Mouse (Mus musculus): Measurements from ENCODE around the gene Bhmt2.

The Bhmt2 gene

DNA sequence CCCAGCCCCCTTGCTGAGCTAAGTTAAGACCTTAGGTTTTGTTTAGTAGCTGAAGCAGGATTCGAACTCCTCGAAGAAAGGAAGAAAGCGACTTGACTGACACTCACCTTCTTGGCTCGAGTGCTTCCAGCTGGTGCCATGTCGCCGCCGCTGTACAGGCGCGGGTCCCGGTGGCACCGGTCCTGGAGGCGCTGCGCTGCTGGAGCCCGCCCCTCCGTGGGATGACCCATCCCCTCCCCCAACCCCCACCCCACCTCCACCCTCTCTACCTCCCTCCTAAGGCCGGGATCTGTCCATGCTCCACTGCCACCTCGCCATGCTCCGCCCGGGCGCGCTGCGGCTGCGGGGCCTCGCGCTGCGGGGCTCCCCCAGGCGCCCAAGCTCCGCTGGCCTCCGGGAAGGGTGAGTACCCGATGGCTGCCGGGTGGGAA is at the start of gene Bhmt2, which contains the start of gene Dmgdh:
Gene Bhmt2, minus strand, starts transcription at position 172 of the 431 bp plus-strand sequence.
Gene Dmgdh, plus strand, starts transcription at position 303 of the 431 bp plus-strand sequence.
- DNase-seq (ENCODE audit: low spot score in 2 of 2) = no peak

DNA sequence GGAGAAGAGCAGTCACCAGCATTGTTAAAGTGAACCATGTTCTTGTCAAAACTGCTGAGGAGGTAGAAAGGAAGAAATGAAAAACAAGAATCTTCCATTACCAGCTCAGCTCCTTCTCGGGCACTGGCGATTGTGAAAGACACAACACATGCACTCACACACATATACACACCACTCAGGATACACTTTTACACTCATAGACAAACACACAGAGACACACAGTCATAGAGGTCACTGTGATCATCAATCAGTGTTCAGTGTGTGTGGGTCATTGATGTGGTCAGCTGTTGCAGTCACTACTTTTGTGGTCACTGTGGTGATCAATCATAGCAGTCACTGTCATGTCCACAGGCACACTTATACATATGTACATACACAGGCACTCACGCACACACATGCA is 49.4 kb upstream of the Bhmt2 start:
- DNase-seq (ENCODE audit: low spot score in 2 of 2) = no peak

DNA sequence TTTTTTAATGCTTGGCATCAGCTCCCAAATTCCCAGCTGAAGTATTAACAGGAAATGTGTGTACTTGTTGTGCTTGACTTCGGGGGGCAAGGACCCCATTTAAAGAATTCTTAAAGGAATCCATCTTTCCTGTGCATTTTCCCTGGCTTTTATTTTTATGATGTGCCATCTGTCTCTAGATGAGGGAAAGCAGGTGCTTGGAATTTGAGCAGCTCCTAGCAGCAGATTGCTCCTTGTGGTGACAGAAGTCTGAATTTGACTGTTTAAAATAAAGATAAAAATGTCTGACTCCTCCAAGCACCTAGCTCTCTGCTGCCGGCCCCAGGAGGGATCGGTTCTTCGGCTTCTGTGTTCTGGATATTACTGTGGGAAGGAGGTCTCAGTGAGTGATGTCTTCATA is 47.8 kb upstream of the Bhmt2 start:
- DNase-seq (ENCODE audit: low spot score in 2 of 2) = no peak

DNA sequence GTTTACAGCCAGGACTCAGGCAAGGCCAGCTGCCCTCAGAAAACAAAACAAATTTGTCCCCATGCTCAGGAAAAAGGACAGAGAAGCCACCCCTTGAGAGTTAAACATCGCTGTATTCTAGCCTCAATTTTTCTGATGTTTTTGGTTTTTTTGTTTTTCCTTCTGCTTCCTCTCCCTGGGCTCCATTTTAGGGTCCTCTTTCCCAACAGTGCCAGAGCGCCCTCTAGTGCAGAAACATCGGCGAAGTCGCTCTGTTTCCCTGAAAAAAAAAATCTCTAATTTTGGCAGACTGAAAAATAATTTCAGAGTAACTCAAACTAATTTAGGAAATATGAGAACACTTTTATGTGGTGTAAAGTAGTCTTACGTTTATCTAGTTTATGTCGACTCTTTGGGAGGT is 44.8 kb upstream of the Bhmt2 start:
- peak; percentile 24 to 45 for DNase-seq (ENCODE audit: low spot score in 2 of 2)

DNA sequence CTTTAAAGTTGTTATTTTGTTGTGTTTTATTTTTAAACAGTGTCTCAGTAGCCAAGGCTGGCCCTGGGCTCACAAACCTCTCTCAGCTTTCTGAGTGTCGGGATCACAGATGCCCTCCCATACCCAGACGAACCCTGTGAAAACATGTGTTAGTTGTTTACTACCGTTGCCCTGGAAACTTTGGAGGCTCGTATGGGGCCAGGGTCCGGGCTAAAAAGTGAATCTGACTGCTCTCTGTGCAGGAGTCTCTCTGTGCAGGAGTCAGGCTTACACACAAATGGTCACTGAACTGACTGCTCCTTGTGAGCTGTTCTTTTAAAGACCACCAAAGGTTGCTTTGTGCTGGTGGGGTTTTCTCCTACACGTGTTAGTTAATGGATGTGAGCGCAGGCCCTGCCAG is 43.0 kb upstream of the Bhmt2 start:
- DNase-seq (ENCODE audit: low spot score in 2 of 2) = no peak

DNA sequence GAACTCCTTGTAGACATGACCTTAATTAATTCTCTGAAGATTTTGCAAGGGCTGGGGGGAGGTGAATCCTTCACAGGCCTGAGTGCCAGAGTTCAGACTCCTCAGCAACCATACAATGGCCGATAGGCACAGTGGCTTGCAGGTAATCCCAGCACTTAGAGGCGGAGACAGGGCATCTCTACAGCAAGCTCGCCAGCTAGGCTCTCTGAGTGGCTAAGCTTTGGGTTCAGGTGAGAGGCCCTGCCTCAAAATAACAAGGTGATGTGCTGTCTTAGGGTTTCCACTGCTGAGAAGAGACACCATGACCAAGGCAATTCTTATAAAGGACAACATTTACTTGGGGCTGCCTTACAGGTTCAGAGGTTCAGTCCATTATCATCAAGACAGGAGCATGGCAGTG is 39.7 kb upstream of the Bhmt2 start:
- no peak for DNase-seq (ENCODE audit: low spot score in 2 of 2)

DNA sequence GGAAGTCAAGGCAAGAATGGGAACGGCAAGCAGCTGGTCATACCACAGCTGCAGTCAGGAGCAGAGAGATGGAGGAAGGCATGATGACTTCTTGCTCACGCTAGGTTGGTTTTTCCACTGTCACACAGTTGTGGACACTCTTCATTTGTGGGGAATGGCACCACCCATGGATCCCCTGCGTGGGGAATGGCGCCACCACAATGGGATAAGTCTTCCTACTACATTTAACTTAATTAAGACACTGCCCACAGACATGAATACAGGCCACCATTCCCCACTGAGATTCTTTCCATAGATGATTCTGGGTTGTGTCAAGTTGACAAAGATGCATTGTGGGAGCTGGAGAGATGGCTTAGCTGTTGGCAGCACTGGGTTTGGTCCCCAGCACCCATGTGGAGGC is 38.3 kb upstream of the Bhmt2 start:
- DNase-seq (ENCODE audit: low spot score in 2 of 2) = no peak

DNA sequence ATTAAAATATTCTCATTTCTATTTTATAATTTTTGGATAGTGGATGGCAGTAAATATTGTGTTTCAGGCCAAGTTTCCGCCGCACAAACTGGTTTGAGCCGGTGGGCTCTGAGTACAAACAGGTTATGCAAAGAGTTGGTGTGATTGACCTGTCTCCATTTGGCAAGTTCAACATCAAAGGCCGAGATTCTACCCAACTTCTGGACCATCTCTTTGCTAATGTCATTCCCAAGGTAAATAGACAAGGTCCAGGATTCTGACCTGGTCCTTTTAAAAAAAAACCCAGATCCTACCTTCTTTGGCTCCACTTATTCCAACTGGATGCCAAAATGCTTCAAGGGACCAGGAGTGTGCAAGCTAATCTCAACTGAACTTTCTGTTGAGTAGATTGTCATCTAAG is 37.1 kb upstream of the Bhmt2 start:
- DNase-seq (ENCODE audit: low spot score in 2 of 2) = no peak

DNA sequence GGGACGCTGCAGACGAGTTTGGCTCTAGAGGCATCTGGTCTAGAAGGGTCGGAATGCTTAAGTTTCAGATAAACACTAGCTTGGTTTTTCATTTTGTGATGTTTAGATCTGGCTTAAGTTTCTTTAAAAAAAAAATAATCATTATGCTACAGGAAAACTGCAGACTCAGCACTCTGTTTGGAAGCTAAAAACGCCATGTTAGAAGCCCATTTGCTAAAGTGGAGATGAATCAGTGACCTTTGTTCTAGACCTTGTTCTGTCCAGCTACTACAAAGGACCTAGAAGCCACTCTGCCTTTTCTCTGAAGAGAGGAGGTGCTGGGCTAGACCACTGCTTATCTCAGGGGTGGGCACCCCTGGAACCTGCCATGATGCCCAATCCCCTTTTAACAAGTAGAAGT is 36.2 kb upstream of the Bhmt2 start:
- DNase-seq (ENCODE audit: low spot score in 2 of 2) = no peak

DNA sequence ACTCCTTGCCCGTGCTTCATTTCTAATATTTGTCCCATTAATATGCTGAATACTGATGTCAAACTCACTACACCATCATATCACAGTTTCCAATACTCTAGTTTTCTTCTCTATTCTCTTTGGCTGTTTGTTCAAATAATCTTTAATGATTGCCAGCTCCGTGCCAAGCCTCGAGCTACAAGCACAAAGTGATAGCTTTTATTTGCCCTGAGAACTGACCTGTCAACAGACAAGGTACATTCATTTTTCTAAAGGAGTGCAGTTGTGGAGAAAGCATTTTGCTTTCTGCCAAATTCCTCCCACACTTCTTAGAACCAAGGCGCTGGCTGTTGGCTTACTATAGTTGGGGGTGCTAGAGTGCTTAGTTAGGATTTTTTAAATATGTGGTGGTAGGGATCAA is 33.2 kb upstream of the Bhmt2 start:
- DNase-seq (ENCODE audit: low spot score in 2 of 2) = no peak

DNA sequence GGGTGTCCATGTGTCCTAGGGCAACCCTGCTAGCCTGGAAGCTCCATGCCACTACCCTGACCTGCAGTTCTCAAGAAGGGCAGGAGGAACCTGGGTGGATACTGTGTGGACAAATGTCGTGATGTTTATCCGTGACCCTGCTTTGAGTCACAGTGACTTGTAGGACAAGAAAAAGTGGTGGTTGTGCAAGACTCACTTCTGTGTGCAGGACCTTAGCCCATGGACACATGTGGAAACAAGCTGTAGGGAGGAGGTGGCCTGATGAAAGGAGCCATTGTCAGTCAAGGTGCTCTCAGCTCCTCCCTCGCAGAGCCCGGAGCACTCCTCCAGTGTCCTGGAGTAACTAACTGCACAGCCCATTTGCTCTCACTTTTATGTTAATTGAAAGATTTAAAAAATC is 31.6 kb upstream of the Bhmt2 start:
- DNase-seq (ENCODE audit: low spot score in 2 of 2) = peak; percentile 18 to 72

DNA sequence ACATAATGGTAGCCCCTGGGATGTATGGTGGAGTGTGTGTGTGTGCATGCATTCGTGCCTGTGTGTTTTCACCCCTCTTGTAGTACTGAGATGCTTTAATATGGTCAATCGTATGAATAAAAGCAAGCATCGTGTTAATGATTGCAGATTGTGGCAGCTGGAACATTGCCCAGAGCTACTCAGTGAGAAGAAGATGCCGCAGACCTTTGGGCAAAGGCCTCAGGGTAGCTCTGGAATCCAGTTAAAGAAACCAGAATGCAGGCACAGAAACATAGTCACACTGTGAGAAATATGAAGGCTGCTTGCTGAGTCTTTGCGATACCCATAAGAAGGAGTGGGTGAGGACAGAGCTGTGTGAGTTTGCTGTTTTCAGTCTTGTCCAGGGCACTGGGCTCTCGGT is 24.8 kb upstream of the Bhmt2 start:
- DNase-seq (ENCODE audit: low spot score in 2 of 2) = no peak

DNA sequence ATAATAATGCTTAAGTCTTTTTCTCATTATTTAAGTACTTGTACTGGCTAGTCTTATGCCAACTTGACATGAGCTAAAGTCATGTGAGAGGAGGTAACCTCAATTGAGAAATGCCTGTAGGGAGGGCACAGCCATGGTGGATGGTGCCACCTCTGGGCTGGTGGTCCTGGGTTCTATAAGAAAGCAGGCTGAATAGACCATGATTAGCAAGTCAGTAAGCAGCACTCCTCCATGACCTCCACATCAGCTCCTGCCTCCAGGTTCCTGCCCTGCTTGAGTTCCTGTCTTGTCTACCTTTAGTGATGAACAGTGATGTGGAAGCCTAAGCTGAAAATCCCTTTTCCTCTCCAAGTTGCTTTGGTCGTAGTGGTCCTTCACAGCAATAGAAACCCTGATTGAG is 16.7 kb upstream of the Bhmt2 start:
- DNase-seq (ENCODE audit: low spot score in 2 of 2) = no peak

DNA sequence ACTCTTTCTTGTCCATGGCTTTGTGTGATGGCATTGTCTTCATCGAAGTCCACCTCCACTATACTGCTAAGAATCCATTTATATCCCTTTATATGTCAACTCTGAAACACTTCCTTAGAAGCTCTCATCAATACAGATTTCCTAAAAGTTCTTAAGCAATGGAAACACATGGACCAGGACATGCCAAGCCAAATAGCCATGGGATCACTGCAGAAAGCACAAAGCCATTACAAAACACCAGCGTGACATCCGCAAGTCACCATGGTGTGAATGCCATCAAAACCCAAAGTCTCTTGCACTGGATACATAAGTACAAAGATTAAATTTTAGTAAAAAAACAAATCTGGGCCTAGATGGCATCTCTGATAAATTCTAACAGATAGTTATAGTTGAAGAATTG is 15.5 kb upstream of the Bhmt2 start:
- DNase-seq (ENCODE audit: low spot score in 2 of 2) = no peak

DNA sequence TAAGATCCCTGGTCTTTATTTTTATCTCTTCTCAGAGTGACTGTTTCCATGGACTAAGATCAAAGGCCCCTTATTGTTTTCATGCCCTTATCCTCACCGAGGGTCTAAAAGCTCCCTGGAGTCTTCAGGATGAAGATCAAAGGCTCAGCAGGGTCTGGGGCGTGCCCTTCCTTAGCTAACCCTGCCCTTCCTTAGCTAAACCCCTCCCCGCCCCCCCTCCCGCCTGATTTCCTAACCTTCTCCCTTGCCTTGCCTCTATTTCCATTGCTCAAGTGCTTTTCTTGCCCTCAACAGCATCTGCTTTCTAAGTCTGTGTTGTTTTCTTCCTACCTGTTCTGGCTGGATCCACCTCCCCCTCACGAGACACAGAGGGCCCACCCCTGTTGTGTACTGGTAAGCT is 13.2 kb upstream of the Bhmt2 start:
- DNase-seq (ENCODE audit: low spot score in 2 of 2) = no peak

DNA sequence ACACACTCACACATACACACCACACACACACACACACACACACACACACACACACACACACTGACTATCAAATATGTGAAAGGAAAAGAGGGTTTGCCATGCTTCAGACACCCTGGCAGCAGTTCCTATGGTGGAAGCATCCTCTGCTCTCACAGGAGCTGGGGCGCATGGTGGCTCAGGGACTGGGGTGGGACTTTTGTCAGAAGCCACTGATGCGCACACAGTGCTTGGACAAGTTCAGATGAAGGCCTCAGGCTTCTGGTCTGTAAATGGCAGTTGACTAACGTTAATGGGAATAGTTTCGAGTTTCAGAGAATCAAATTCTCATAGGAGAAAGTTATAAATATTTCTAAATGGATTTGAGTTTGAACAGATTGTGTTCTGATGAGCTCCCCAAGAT is 11.1 kb upstream of the Bhmt2 start:
- DNase-seq (ENCODE audit: low spot score in 2 of 2) = no peak

DNA sequence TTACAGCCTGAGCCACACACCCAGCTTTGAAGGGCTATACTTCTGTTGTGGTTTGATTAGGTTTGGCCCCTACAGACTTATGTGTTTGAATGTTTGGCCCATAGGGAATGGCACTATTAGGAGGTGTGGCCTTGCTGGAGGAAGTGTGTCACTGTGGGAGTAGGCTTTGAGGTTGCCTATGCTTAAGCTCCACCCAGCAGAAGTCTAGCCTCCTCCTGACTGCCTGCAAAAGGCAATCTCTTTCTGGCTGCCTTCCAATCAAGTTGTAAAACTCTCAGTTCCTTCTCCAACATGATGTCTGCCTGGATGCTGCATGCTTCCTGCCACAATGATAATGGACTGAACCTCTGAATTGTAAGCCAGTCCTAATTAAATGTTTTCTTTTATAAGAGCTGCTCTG is 9.2 kb upstream of the Bhmt2 start:
- no peak for DNase-seq (ENCODE audit: low spot score in 2 of 2)

DNA sequence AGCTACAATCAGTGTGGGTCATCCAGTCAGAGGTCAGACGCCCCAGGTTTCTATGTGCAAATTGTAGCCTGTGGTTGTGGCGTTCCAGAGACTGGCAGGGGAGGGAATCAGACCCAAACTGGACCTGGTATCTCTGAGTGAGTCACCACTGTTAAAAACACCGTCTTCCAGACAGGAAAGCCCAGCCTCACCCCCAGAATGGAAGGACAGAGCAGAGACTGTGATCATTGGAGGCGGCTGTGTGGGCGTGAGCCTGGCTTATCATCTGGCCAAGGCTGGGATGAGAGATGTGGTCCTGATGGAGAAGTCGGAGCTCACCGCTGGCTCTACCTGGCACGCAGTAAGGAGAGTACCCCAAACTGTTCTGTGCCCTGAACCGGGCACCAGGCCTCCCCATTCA is 2.8 kb upstream of the Bhmt2 start:
- DNase-seq (ENCODE audit: low spot score in 2 of 2) = peak in 1 of 2 experiments; percentile 11

DNA sequence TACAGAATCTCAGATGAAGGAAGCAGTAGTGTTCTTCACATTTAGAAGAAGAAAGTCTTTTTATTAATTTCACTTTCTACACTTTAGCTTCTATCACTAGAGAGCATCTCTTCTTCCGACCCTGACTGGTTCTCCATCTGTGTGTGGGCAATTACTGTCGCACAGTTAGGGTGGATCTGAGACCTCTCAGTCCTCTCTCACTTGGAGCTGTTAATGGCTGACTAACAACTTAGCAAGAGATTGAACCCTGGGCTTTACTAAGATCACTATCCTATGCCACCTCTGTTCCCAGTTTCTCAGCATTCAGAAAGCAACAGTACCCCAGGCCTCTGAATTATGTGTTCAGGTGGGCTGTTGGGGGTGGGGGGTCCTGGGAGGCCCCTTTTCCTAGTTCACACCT is 806 bp downstream of the Bhmt2 start:
- no peak for DNase-seq (ENCODE audit: low spot score in 2 of 2)

DNA sequence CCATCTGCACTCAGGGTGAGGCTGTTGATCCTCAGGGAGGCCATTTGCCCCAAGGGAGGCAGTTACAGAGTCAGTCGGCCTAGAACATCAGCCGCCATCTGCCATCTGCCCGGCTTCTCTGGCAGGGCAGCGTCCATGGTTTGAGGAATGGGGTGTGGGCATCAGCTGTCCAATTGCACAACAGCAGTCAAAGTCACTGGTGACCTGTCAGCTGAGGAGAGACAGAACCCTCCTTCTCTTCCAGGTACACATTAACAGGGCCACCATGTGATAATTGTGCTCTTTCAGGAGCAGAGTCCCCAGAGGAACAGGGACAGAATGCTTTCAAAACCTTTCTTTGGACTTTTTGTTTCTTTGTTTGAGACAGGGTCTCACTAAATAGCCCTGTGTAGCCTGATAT is 1.7 kb downstream of the Bhmt2 start:
- no peak for DNase-seq (ENCODE audit: low spot score in 2 of 2)

DNA sequence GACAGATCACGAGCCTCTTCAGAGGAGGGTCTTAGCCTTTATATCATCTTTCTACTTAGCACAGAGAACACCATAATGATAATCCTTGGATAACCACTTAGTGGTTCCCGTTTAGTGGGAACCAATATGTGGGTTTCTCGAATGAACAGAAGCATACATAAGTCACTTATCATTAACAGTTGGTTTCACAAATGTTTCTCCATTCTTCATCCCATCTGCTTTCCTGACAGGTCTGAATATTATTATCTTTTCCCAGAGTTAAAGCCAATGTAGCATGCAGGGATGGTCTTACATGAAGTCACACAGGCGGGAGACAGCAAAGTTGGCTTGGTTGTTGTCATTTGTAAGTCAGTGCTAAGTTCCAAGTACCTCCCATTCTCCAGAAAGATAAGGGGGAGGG is 6.5 kb downstream of the Bhmt2 start:
- no peak for DNase-seq (ENCODE audit: low spot score in 2 of 2)

DNA sequence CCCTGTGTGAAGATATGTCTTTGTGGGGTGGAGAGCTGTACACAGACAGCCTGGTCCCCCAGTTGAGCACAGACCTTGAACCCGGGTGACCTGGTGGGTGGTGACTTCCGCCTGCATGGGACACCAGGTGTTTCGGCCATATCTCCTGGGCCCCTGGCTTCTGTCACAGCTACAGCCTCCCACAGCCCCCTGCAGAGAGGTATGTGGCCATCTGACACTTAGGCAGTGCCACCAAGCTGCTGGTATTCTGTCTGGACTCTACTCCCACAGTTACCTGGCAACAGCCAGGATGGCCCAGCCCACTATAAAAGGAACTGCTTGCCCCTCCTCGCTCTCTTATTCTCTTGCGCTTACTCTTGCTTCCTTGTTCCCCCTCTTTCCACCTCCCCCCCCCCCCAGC is 16.2 kb downstream of the Bhmt2 start:
- no peak for DNase-seq (ENCODE audit: low spot score in 2 of 2)

DNA sequence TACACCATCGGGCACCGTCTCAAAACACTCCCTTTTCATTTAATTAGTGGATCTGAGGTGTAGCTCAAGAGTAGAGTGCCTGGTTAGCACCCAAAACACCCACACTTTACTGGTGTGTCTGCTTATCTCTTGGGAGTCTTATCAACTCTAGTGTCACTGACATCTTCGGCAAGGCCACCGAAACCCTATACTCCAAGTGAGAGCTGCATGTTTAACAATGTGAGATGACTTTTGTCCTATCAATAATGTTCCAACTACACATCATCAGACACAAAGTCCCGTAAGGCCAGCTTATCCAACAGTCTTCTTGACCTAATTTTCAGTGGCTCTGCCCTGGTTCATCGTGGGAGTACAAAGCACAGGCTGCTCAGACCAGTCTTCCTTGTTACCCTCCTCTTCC is 20.7 kb downstream of the Bhmt2 start:
- no peak for DNase-seq (ENCODE audit: low spot score in 2 of 2)

DNA sequence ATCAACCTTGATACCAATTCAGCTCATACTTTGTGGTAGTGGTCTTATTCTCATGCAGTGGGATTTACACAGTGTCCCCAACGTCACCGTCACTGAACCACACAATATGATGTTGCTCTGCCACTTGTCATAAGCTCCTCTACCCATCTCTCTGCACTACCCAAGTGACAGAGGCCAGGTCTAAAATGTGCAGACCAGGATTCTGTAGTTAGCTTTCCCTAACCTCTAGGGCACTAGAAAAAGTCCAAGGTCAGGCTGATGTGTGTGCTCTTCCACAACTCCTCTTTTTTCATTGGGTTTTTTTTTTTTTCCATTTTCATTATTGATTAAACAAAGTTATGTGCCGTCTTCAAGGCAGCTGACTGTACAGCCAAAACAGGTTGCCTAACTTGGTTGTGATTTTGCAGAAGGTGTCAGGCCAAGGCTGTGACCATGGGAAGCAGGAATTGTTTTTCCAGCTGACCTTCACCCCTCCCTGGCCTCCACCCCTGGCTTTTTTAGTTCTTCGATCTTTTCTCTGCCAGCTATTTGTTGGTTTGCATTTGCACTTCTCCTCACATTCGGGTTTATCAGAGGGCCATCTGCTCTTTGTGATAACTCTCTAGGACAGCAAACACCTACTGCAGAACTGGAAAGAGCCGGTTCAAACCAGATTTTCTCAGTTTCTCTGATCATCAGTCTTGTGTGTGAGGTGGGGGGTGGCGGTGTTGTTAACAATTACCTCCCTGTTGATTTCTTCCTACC is 25.5 kb downstream of the Bhmt2 start:
- DNase-seq (ENCODE audit: low spot score in 2 of 2) = peak in 1 of 2 experiments; percentile 29

All from urinary bladder, adult 18-20 months (tissue).